Mouse (Mus musculus): ENCODE results near the gene Rbms3. TPM values are rescaled to one million over a fixed set of nuclear protein-coding genes. Genes with fewer than 3 reads are reported as not detected.
A peak's percentile ranks its signal among the peaks of the same experiment; 100 is the strongest.

Rbms3 gene
- polyA plus RNA-seq, 1 experiment from 2014 or later: 68.6 TPM

GRCm38 (mm10) chr9:116771820-116772219, 857.9 kb downstream of the Rbms3 start:
- no peaks in the 10 kb centered on the region for H3K27me3 ChIP-seq (replicated peaks; ENCODE audit: control insufficient read depth, insufficient read depth, low read length)
- no peak overlapping the region for H3K4me2 ChIP-seq (ENCODE audit: low read length)
- DNase-seq (ENCODE audit: low spot score) (no peak), ATAC-seq (replicated peaks; ENCODE audit: low FRiP score, low TSS enrichment, low read depth) (no peak)
- no peak overlapping the region for H3K4me3 ChIP-seq (ENCODE audit: low read depth, low read length)
- peaks cover 7% of the 10 kb centered on the region; the same call in 1 of the 2 replicates for H3K4me1 ChIP-seq (replicated peaks; ENCODE audit: control insufficient read depth, insufficient read depth, low read length)
- H3K27ac ChIP-seq (ENCODE audit: low read depth): no peak overlapping the region
- no peak overlapping the region for H3K9ac ChIP-seq (ENCODE audit: low read length)
- no peaks in the 10 kb centered on the region for H3K9me3 ChIP-seq (ENCODE audit: control insufficient read depth, low read length)
- H3K36me3 ChIP-seq (ENCODE audit: control insufficient read depth, insufficient read depth, low read length): no peaks in the 10 kb centered on the region
- WGBS: 40% methylated on average over 3 of the region's 3 CpGs

- H3K9me3 ChIP-seq (ENCODE audit: control insufficient read depth, low read length): no peaks in the 10 kb centered on the region
- H3K9ac ChIP-seq (ENCODE audit: low read length): no peak overlapping the region
- no peak overlapping the region for H3K27ac ChIP-seq (ENCODE audit: low read depth)
- peaks cover 7% of the 10 kb centered on the region; the same call in 1 of the 2 replicates for H3K4me1 ChIP-seq (replicated peaks; ENCODE audit: control insufficient read depth, insufficient read depth, low read length)
- H3K36me3 ChIP-seq (ENCODE audit: control insufficient read depth, insufficient read depth, low read length): no peaks in the 10 kb centered on the region
- H3K4me2 ChIP-seq (ENCODE audit: low read length): no peak overlapping the region
- no peak overlapping the region for H3K4me3 ChIP-seq (ENCODE audit: low read depth, low read length)
- H3K27me3 ChIP-seq (replicated peaks; ENCODE audit: control insufficient read depth, insufficient read depth, low read length): no peaks in the 10 kb centered on the region
- DNase-seq (ENCODE audit: low spot score) (no peak), ATAC-seq (replicated peaks; ENCODE audit: low FRiP score, low TSS enrichment, low read depth) (no peak)
- 57% methylated on average over 12 of the region's 12 CpGs for WGBS
Observed at GRCm38 (mm10) chr9:116769358-116770054, 860.2 kb downstream of the Rbms3 start.

DNA sequence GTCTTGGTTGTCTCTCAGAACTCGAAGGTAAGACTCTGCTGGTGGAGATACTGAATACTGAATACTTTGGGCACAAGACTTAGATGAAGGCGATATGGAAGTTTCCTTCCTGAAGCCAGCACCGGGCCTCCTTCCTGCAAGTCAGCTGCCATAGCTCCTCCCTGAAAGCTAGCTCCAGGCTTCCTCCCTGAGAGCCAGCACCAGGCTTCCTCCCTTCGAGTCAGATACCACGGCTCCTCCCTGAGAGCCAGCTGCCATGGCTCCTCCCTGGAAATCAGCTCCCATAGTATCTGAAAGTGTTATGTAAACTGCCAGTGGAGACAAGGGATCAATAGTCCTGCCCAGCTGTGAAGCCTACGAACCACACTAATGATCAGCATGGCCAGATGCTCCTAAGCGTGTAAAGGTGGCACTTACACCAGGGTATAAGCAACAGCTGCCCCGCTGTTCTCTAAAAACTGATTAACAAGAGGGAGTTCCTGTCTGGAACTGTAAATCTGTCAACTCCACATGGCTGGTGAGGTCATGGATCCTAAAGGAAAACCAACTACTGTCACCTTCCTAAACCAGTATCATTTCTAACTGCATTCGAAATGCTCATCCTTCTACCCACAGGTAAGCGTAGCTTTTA, 867.2 kb downstream of the Rbms3 start:
- DNase-seq (ENCODE audit: low spot score) (no peak), ATAC-seq (replicated peaks; ENCODE audit: low FRiP score, low TSS enrichment, low read depth) (0 out of 2 replicates have a peak, but pooled peaks have one; percentile 27)
- Histone ChIP-seq H3K27ac (ENCODE audit: low read depth) (no peak overlapping the region), H3K36me3 (ENCODE audit: control insufficient read depth, insufficient read depth, low read length) (no peaks in the 10 kb centered on the region), H3K4me2 (ENCODE audit: low read length) (no peak overlapping the region), H3K9ac (ENCODE audit: low read length) (no peak overlapping the region), H3K4me3 (ENCODE audit: low read depth, low read length) (no peak overlapping the region), H3K27me3 (replicated peaks; ENCODE audit: control insufficient read depth, insufficient read depth, low read length) (no peaks in the 10 kb centered on the region), H3K4me1 (replicated peaks; ENCODE audit: control insufficient read depth, insufficient read depth, low read length) (peaks cover 8% of the 10 kb centered on the region; the same call in 1 of the 2 replicates), H3K9me3 (ENCODE audit: control insufficient read depth, low read length) (no peaks in the 10 kb centered on the region)
- 46% methylated on average over 10 of the region's 10 CpGs for WGBS

- DNase-seq (ENCODE audit: low spot score) (no peak), ATAC-seq (replicated peaks; ENCODE audit: low FRiP score, low TSS enrichment, low read depth) (no peak)
- Histone ChIP-seq H3K4me2 (ENCODE audit: low read length) (no peak overlapping the region), H3K4me1 (replicated peaks; ENCODE audit: control insufficient read depth, insufficient read depth, low read length) (no peaks in the 10 kb centered on the region), H3K27me3 (replicated peaks; ENCODE audit: control insufficient read depth, insufficient read depth, low read length) (no peaks in the 10 kb centered on the region), H3K9me3 (ENCODE audit: control insufficient read depth, low read length) (0 out of 2 replicates have a peak, but pooled peaks cover 2% of the 10 kb centered on the region), H3K4me3 (ENCODE audit: low read depth, low read length) (no peak overlapping the region), H3K9ac (ENCODE audit: low read length) (no peak overlapping the region), H3K36me3 (ENCODE audit: control insufficient read depth, insufficient read depth, low read length) (no peaks in the 10 kb centered on the region), H3K27ac (ENCODE audit: low read depth) (no peak overlapping the region)
- 53% methylated on average over 11 of the region's 11 CpGs for WGBS
Observed at GRCm38 (mm10) chr9:116748857-116749584, 880.7 kb downstream of the Rbms3 start.

GRCm38 (mm10) chr9:116748346-116748745, 881.4 kb downstream of the Rbms3 start:
- WGBS: 56% methylated on average over 4 of the region's 4 CpGs
- H3K36me3 ChIP-seq (ENCODE audit: control insufficient read depth, insufficient read depth, low read length): no peaks in the 10 kb centered on the region
- no peaks in the 10 kb centered on the region for H3K4me1 ChIP-seq (replicated peaks; ENCODE audit: control insufficient read depth, insufficient read depth, low read length)
- no peak overlapping the region for H3K9ac ChIP-seq (ENCODE audit: low read length)
- H3K4me3 ChIP-seq (ENCODE audit: low read depth, low read length): no peak overlapping the region
- no peak for ATAC-seq (replicated peaks; ENCODE audit: low FRiP score, low TSS enrichment, low read depth)
- 0 out of 2 replicates have a peak, but pooled peaks cover 2% of the 10 kb centered on the region for H3K9me3 ChIP-seq (ENCODE audit: control insufficient read depth, low read length)
- no peaks in the 10 kb centered on the region for H3K27me3 ChIP-seq (replicated peaks; ENCODE audit: control insufficient read depth, insufficient read depth, low read length)
- DNase-seq (ENCODE audit: low spot score): no peak
- H3K4me2 ChIP-seq (ENCODE audit: low read length): no peak overlapping the region
- no peak overlapping the region for H3K27ac ChIP-seq (ENCODE audit: low read depth)

DNA sequence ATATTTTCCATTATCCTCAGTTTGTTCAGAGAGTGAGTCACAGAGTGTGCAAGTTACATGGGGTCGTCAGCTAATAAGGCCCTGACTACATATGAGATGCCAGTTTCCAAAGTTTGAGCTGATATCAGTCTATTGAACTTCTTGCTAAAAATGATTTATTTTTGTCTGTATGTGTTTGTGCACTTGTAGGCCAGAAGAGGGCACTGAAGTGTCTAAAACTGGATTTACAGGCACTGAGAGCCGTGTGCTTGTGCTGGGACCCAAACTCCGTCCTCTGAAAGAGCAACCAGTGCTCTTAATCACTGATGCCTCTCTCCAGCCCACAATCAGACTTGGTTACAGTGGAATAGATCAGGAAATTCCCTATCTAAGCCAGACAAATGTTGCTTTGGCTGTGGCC, 882.8 kb downstream of the Rbms3 start:
- H3K4me2 ChIP-seq (ENCODE audit: low read length): no peak overlapping the region
- H3K27ac ChIP-seq (ENCODE audit: low read depth): no peak overlapping the region
- H3K4me1 ChIP-seq (replicated peaks; ENCODE audit: control insufficient read depth, insufficient read depth, low read length): no peaks in the 10 kb centered on the region
- no peaks in the 10 kb centered on the region for H3K27me3 ChIP-seq (replicated peaks; ENCODE audit: control insufficient read depth, insufficient read depth, low read length)
- H3K36me3 ChIP-seq (ENCODE audit: control insufficient read depth, insufficient read depth, low read length): no peaks in the 10 kb centered on the region
- DNase-seq (ENCODE audit: low spot score) (no peak), ATAC-seq (replicated peaks; ENCODE audit: low FRiP score, low TSS enrichment, low read depth) (no peak)
- H3K9ac ChIP-seq (ENCODE audit: low read length): no peak overlapping the region
- 0 out of 2 replicates have a peak, but pooled peaks cover 2% of the 10 kb centered on the region for H3K9me3 ChIP-seq (ENCODE audit: control insufficient read depth, low read length)
- no peak overlapping the region for H3K4me3 ChIP-seq (ENCODE audit: low read depth, low read length)
- 83% methylated on average over 3 of the region's 3 CpGs for WGBS

- H3K36me3 ChIP-seq (ENCODE audit: control insufficient read depth, insufficient read depth, low read length): no peaks in the 10 kb centered on the region
- no peak overlapping the region for H3K27ac ChIP-seq (ENCODE audit: low read depth)
- ATAC-seq (replicated peaks; ENCODE audit: low FRiP score, low TSS enrichment, low read depth): no peak
- DNase-seq (ENCODE audit: low spot score): no peak
- no peak overlapping the region for H3K4me3 ChIP-seq (ENCODE audit: low read depth, low read length)
- WGBS: 86% methylated on average over 2 of the region's 2 CpGs
- H3K4me2 ChIP-seq (ENCODE audit: low read length): no peak overlapping the region
- H3K27me3 ChIP-seq (replicated peaks; ENCODE audit: control insufficient read depth, insufficient read depth, low read length): no peaks in the 10 kb centered on the region
- H3K9me3 ChIP-seq (ENCODE audit: control insufficient read depth, low read length): no peaks in the 10 kb centered on the region
- H3K9ac ChIP-seq (ENCODE audit: low read length): no peak overlapping the region
- H3K4me1 ChIP-seq (replicated peaks; ENCODE audit: control insufficient read depth, insufficient read depth, low read length): no peaks in the 10 kb centered on the region
Observed at GRCm38 (mm10) chr9:116737786-116738185, 891.9 kb downstream of the Rbms3 start.

DNA sequence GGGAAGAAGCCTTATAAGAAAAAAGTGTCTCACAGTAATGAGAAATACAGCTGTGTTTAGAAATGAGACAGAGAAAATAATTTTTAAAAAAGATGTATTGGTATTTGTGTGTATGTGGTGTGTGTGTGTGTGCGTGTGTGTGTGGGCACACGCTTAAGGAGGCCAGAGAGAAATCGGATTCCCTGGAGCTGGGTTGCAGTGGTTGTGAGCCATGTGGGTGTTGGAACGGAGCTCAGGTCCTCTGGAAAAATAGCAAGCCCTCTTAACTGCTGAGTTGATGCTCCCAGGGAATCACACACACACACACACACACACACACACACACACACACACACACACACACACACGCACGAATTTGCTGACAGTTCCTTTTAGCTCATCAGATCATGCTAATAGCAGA, 900.5 kb downstream of the Rbms3 start:
- Histone ChIP-seq H3K27me3 (replicated peaks; ENCODE audit: control insufficient read depth, insufficient read depth, low read length) (no peaks in the 10 kb centered on the region), H3K4me3 (ENCODE audit: low read depth, low read length) (no peak overlapping the region), H3K36me3 (ENCODE audit: control insufficient read depth, insufficient read depth, low read length) (no peaks in the 10 kb centered on the region), H3K4me1 (replicated peaks; ENCODE audit: control insufficient read depth, insufficient read depth, low read length) (no peaks in the 10 kb centered on the region), H3K9me3 (ENCODE audit: control insufficient read depth, low read length) (no peaks in the 10 kb centered on the region), H3K9ac (ENCODE audit: low read length) (no peak overlapping the region), H3K4me2 (ENCODE audit: low read length) (no peak overlapping the region), H3K27ac (ENCODE audit: low read depth) (no peak overlapping the region)
- ATAC-seq (replicated peaks; ENCODE audit: low FRiP score, low TSS enrichment, low read depth) (no peak), DNase-seq (ENCODE audit: low spot score) (no peak)
- WGBS: 63% methylated on average over 6 of the region's 6 CpGs

All from intestine, embryonic 14.5 days (tissue).